Mouse (Mus musculus): ENCODE results near the gene Grk5. TPM values are rescaled to one million over a fixed set of nuclear protein-coding genes. Genes with fewer than 3 reads are reported as not detected.

Grk5 gene
- polyA plus RNA-seq, 1 experiment from 2014 or later: 3.3 TPM

- Histone ChIP-seq H3K9me3 (ENCODE audit: control insufficient read depth, low read length) (no peaks in the 10 kb centered on the region), H3K9ac (replicated peaks; ENCODE audit: low read depth, low read length) (no peak overlapping the region), H3K36me3 (ENCODE audit: control insufficient read depth, insufficient read depth, low read length) (no peaks in the 10 kb centered on the region), H3K4me1 (ENCODE audit: control insufficient read depth, insufficient read depth, low read length) (no peaks in the 10 kb centered on the region; the same call in 1 of the 2 replicates), H3K27me3 (ENCODE audit: control insufficient read depth, insufficient read depth, low read length) (no peaks in the 10 kb centered on the region), H3K4me2 (ENCODE audit: low read depth, low read length) (no peak overlapping the region), H3K27ac (ENCODE audit: low read depth, low read length) (no peak overlapping the region), H3K4me3 (ENCODE audit: low read depth, low read length) (no peak overlapping the region)
- whole genome bisulfite sequencing: 82% methylated on average over 1 of the region's 1 CpGs
- ATAC-seq (ENCODE audit: low read depth): no peak
Measured at GRCm38 (mm10) chr19:60939954-60940379, 50.4 kb downstream of the Grk5 start.

- no peaks in the 10 kb centered on the region for H3K36me3 ChIP-seq (ENCODE audit: control insufficient read depth, insufficient read depth, low read length)
Measured at GRCm38 (mm10) chr19:60940866-60941265, 51.3 kb downstream of the Grk5 start.

DNA sequence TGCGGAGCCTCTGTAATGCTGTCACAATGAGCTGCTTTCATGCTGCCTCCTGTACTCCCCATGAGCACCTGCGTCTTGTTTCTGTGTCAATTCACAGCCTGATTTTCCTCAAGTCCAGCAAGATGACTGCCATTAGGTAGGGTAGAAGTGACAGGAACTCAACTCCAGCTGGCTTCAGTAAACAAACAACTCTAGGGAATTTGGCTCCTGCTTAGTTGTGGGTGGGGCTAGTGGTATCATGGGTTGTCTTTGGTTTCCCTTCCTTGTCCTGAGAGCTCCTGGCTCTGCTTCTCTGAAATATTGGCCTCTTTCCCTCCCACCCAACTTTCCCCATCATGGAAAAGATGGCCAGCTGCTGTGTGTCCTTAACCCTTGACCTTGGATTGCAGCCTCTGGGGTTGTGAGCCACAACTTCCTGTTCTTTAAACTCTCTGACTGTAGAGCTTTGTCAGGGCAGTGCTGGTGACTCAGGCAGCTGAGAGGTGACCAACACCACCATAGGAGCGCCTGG is 56.3 kb downstream of the Grk5 start:
- Histone ChIP-seq H3K27ac (ENCODE audit: low read depth, low read length) (no peak overlapping the region), H3K4me3 (ENCODE audit: low read depth, low read length) (no peak overlapping the region), H3K4me1 (ENCODE audit: control insufficient read depth, insufficient read depth, low read length) (no peaks in the 10 kb centered on the region), H3K9me3 (ENCODE audit: control insufficient read depth, low read length) (no peaks in the 10 kb centered on the region), H3K27me3 (ENCODE audit: control insufficient read depth, insufficient read depth, low read length) (no peaks in the 10 kb centered on the region), H3K4me2 (ENCODE audit: low read depth, low read length) (no peak overlapping the region), H3K36me3 (ENCODE audit: control insufficient read depth, insufficient read depth, low read length) (no peaks in the 10 kb centered on the region), H3K9ac (replicated peaks; ENCODE audit: low read depth, low read length) (no peak overlapping the region)
- 60% methylated on average over 3 of the region's 3 CpGs for WGBS
- no peak for ATAC-seq (ENCODE audit: low read depth)

More at GRCm38 (mm10) chr19:60940866-60941265, 51.3 kb downstream of the Grk5 start:
- H3K9ac ChIP-seq (replicated peaks; ENCODE audit: low read depth, low read length): no peak overlapping the region
- 96% methylated on average over 1 of the region's 1 CpGs for whole genome bisulfite sequencing
- no peak overlapping the region for H3K4me2 ChIP-seq (ENCODE audit: low read depth, low read length)
- H3K27me3 ChIP-seq (ENCODE audit: control insufficient read depth, insufficient read depth, low read length): no peaks in the 10 kb centered on the region
- H3K4me3 ChIP-seq (ENCODE audit: low read depth, low read length): no peak overlapping the region
- no peak overlapping the region for H3K27ac ChIP-seq (ENCODE audit: low read depth, low read length)
- no peaks in the 10 kb centered on the region for H3K9me3 ChIP-seq (ENCODE audit: control insufficient read depth, low read length)
- ATAC-seq (ENCODE audit: low read depth): no peak
- no peaks in the 10 kb centered on the region; the same call in 1 of the 2 replicates for H3K4me1 ChIP-seq (ENCODE audit: control insufficient read depth, insufficient read depth, low read length)

DNA sequence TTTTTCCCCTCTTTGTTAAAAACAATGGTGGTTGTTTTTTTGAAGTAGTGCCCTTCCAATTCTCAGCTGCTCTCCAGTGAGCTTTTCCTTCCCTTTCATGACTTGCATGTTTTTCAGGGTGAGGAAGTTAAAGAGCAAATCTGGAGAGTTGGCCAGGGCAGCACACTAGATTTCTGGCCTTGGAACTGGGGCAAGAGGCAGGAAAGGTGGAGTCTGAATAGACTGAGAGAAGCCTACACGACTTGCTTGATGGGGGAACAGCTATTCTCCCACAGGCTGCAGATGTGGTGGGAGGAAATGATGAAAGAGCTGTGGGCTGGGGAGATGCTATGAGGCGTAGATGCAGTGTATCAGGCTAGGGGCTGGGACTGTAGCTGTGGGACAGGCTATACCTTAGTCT is 57.1 kb downstream of the Grk5 start:
- H3K36me3 ChIP-seq (ENCODE audit: control insufficient read depth, insufficient read depth, low read length): no peaks in the 10 kb centered on the region
- ATAC-seq (ENCODE audit: low read depth): no peak
- WGBS: 67% methylated on average over 2 of the region's 2 CpGs

DNA sequence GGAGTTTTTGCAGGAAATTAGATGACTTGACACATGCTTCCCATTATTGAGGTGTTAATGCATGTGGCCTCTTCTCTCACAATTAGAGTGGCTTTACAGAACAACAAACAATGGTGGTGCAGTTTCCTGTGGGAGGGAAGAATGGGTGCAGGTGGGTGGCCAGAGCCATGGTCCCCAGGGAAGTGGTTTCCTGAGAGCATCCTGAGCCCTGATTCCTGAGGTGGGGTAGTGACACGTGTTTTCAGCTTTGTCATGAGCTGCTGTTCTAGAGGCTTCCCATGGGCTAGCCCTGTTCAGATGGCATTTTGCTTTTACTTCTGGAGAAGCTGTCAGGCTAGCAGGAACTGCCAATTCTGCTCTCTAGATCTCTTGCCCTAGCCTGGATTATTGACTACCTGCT is 59.4 kb downstream of the Grk5 start:
- WGBS: 14% methylated on average over 1 of the region's 1 CpGs
- ATAC-seq (ENCODE audit: low read depth): no peak
- no peaks in the 10 kb centered on the region; the same call in 1 of the 2 replicates for H3K9me3 ChIP-seq (ENCODE audit: control insufficient read depth, low read length)
- H3K27me3 ChIP-seq (ENCODE audit: control insufficient read depth, insufficient read depth, low read length): no peaks in the 10 kb centered on the region
- no peaks in the 10 kb centered on the region for H3K36me3 ChIP-seq (ENCODE audit: control insufficient read depth, insufficient read depth, low read length)
- H3K27ac ChIP-seq (ENCODE audit: low read depth, low read length): no peak overlapping the region
- no peak overlapping the region for H3K4me3 ChIP-seq (ENCODE audit: low read depth, low read length)
- no peaks in the 10 kb centered on the region for H3K4me1 ChIP-seq (ENCODE audit: control insufficient read depth, insufficient read depth, low read length)
- no peak overlapping the region for H3K4me2 ChIP-seq (ENCODE audit: low read depth, low read length)
- H3K9ac ChIP-seq (replicated peaks; ENCODE audit: low read depth, low read length): no peak overlapping the region

More for the DNA sequence above, 57.1 kb downstream of the Grk5 start:
- Histone ChIP-seq H3K9ac (replicated peaks; ENCODE audit: low read depth, low read length) (no peak overlapping the region), H3K4me2 (ENCODE audit: low read depth, low read length) (no peak overlapping the region), H3K4me1 (ENCODE audit: control insufficient read depth, insufficient read depth, low read length) (no peaks in the 10 kb centered on the region), H3K4me3 (ENCODE audit: low read depth, low read length) (no peak overlapping the region), H3K9me3 (ENCODE audit: control insufficient read depth, low read length) (no peaks in the 10 kb centered on the region; the same call in 1 of the 2 replicates), H3K27me3 (ENCODE audit: control insufficient read depth, insufficient read depth, low read length) (no peaks in the 10 kb centered on the region), H3K27ac (ENCODE audit: low read depth, low read length) (no peak overlapping the region)

- no peak overlapping the region for H3K9ac ChIP-seq (replicated peaks; ENCODE audit: low read depth, low read length)
- no peaks in the 10 kb centered on the region for H3K27me3 ChIP-seq (ENCODE audit: control insufficient read depth, insufficient read depth, low read length)
- no peaks in the 10 kb centered on the region for H3K36me3 ChIP-seq (ENCODE audit: control insufficient read depth, insufficient read depth, low read length)
- H3K4me3 ChIP-seq (ENCODE audit: low read depth, low read length): no peak overlapping the region
- WGBS: 87% methylated on average over 7 of the region's 7 CpGs
- H3K9me3 ChIP-seq (ENCODE audit: control insufficient read depth, low read length): no peaks in the 10 kb centered on the region; the same call in 1 of the 2 replicates
- no peak for ATAC-seq (ENCODE audit: low read depth)
- no peak overlapping the region for H3K27ac ChIP-seq (ENCODE audit: low read depth, low read length)
- H3K4me1 ChIP-seq (ENCODE audit: control insufficient read depth, insufficient read depth, low read length): no peaks in the 10 kb centered on the region
- H3K4me2 ChIP-seq (ENCODE audit: low read depth, low read length): no peak overlapping the region
Measured at GRCm38 (mm10) chr19:60950056-60950869, 60.7 kb downstream of the Grk5 start.

DNA sequence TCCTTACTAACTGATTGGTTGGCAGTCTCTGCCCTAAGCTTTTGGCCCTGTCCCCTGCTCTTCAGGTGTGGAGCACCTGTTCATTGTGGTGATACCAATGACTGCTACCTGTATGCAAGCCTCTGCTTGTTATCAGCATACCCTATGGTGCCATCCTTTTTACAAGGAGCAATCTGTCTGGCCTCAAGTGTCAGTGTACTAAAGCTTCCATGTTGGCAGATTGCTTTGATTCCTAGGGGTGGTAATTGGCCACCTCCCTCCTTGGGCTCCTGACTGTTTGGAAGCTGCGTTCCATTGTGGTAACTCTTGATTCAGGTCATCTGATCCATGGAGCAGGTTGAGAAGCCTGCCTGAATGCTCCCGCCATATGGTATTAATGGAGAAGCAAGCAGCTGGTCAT is 65.6 kb downstream of the Grk5 start:
- WGBS: 81% methylated on average over 2 of the region's 2 CpGs

DNA sequence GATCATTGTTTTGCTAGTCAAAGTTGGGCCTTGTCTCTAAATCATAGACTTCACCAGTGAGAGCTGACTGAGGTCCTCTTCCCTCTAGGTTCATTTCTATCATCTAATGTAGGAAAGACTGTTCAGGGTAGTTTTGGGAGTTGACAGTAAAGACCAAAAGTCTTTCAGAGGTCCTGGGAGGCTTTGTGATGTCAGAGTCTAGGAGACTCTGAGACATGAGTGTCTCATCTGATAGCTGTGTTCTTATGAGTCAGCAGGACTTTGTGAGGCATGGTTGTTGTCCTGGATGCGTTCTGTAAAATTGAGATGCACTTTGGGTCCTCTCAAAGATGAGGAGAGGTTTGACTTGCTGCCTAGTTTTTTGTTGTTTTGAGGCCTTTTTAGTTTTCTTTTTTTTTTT is 66.2 kb downstream of the Grk5 start:
- H3K9me3 ChIP-seq (ENCODE audit: control insufficient read depth, low read length): no peaks in the 10 kb centered on the region; the same call in 1 of the 2 replicates
- no peak overlapping the region for H3K4me3 ChIP-seq (ENCODE audit: low read depth, low read length)
- H3K4me1 ChIP-seq (ENCODE audit: control insufficient read depth, insufficient read depth, low read length): no peaks in the 10 kb centered on the region
- no peak for ATAC-seq (ENCODE audit: low read depth)
- no peaks in the 10 kb centered on the region for H3K27me3 ChIP-seq (ENCODE audit: control insufficient read depth, insufficient read depth, low read length)
- no peaks in the 10 kb centered on the region for H3K36me3 ChIP-seq (ENCODE audit: control insufficient read depth, insufficient read depth, low read length)
- no peak overlapping the region for H3K9ac ChIP-seq (replicated peaks; ENCODE audit: low read depth, low read length)
- no peak overlapping the region for H3K4me2 ChIP-seq (ENCODE audit: low read depth, low read length)
- WGBS: 94% methylated on average over 1 of the region's 1 CpGs
- H3K27ac ChIP-seq (ENCODE audit: low read depth, low read length): no peak overlapping the region

More for the DNA sequence above, 65.6 kb downstream of the Grk5 start:
- H3K27me3 ChIP-seq (ENCODE audit: control insufficient read depth, insufficient read depth, low read length): no peaks in the 10 kb centered on the region
- H3K27ac ChIP-seq (ENCODE audit: low read depth, low read length): no peak overlapping the region
- no peak for ATAC-seq (ENCODE audit: low read depth)
- H3K9me3 ChIP-seq (ENCODE audit: control insufficient read depth, low read length): no peaks in the 10 kb centered on the region; the same call in 1 of the 2 replicates
- H3K4me2 ChIP-seq (ENCODE audit: low read depth, low read length): no peak overlapping the region
- H3K36me3 ChIP-seq (ENCODE audit: control insufficient read depth, insufficient read depth, low read length): no peaks in the 10 kb centered on the region
- H3K4me3 ChIP-seq (ENCODE audit: low read depth, low read length): no peak overlapping the region
- H3K9ac ChIP-seq (replicated peaks; ENCODE audit: low read depth, low read length): no peak overlapping the region
- no peaks in the 10 kb centered on the region for H3K4me1 ChIP-seq (ENCODE audit: control insufficient read depth, insufficient read depth, low read length)

DNA sequence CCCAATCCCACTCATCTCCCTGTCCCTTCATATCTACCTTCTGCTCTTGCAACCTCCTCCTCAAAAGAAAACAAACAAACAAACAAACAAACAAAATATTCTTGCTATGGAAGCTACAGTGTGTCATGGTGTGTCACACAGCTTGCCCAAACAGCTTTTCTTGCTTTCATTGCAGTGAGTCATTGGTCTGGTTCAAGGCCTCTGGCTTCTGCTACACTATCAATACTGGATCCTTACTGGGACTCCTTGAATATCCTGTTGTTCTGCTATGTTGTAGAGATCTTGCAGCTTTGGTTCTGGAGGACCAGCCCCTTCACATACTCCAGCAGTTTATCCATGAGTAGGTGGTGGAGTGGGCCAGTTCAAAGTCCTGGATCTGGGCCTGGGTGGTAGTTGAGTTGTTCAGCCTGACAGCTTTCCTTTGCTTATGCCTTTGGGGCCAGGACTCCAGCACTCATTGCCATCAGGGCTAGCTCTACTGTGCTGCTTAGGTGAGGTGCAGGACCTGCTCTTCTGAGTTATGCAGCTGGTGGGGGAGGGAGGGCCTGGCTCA is 66.7 kb downstream of the Grk5 start:
- H3K36me3 ChIP-seq (ENCODE audit: control insufficient read depth, insufficient read depth, low read length): no peaks in the 10 kb centered on the region
- no peak overlapping the region for H3K27ac ChIP-seq (ENCODE audit: low read depth, low read length)
- ATAC-seq (ENCODE audit: low read depth): no peak
- no peaks in the 10 kb centered on the region for H3K4me1 ChIP-seq (ENCODE audit: control insufficient read depth, insufficient read depth, low read length)
- no peak overlapping the region for H3K9ac ChIP-seq (replicated peaks; ENCODE audit: low read depth, low read length)
- H3K27me3 ChIP-seq (ENCODE audit: control insufficient read depth, insufficient read depth, low read length): no peaks in the 10 kb centered on the region
- H3K9me3 ChIP-seq (ENCODE audit: control insufficient read depth, low read length): no peaks in the 10 kb centered on the region; the same call in 1 of the 2 replicates
- no peak overlapping the region for H3K4me3 ChIP-seq (ENCODE audit: low read depth, low read length)
- H3K4me2 ChIP-seq (ENCODE audit: low read depth, low read length): no peak overlapping the region

All from neural tube, embryonic 14.5 days (tissue).